Mouse (Mus musculus) embryo, embryonic 10.5 days (tissue): ENCODE measurements at regions not wholly inside any gene's neighbourhood (a gene's known extent, or its start where the extent isn't known, plus 50 kb on each side); places are given as distances from the start of the nearest gene placed in this dataset.

Experiments
- DNase-seq: peaks from one replicate; pipeline ENCODE4 v3.0.0-alpha.2; 2015; ENCODE audit warnings: low spot score

DNA sequence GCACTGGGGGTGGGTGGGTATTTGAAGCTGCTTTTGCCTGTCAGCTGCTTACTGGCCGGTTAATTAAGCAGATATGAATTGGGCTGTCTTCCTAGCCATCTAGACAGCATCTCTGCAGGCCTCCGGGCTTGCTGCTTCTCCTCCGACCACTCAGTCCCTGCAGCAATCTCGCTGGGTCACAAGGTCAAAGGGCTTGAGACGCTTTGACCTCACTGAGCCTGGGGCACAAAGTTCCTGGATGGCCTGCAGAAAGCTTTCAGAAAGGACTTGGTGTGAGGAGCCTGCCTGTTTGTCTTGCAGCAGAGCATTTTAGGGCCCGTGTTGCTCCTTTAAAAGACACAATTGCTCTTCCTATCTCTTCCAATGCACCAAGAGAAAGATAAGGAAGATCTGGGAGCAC, 83.7 kb upstream of the Ppp2r5a start:
- no peak for DNase-seq

DNA sequence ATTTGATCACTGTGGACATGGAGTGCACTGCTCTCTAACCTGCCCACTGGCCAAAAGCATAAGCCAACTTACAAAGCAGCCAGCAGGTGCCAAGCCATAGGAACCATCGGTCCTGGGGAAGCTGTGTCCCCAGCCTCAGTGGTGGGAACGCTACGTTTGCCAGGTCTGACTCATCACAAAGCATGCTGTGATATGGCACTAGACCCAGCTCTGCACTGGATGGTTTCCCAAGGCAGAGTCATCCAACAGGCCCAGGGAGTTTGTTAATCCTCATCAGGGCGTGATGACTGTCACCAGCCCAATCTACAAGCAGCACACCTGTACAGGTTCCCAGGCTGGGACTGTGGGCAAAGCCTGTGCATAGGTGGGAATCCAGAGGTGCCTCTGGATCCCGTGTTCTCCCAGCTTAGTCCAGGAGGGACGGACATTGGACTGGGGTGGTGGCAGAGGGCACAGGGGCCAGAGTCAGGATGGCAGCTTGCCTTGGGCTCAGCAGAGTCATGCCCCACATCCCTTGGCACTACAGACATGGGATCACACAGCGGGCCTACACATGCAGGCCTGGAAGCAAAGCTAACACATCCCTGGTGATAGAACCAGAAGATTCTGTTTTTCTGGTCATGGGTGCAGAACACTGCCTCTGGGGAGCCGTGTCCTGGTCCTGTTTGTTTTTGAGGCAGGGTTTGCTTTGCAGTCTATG, 81.8 kb upstream of the Ppp2r5a start:
- DNase-seq, result no peak

DNA sequence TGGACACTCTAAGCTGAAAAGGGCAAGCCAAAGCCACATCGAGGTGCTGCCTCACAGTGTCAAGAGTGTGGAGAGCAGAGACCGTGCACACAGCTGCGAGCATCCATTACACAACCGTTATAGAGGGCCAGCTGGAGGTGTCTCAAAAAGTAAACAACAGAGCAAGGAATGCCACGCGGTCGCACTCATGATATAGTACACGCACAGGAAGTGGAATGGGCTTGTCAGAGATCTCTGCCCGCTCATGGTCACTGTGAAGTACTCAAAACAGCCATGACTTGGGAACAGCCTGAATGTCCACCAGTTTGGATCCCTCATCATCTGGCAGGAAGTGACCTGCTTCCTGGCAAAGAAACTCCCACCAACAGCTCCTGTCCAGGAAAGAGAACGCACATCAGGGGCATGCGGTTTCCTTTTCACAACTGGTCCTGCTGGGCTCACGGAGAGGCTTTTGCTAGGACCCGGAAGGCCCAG, 76.9 kb upstream of the Ppp2r5a start:
- DNase-seq, result no peak

DNA sequence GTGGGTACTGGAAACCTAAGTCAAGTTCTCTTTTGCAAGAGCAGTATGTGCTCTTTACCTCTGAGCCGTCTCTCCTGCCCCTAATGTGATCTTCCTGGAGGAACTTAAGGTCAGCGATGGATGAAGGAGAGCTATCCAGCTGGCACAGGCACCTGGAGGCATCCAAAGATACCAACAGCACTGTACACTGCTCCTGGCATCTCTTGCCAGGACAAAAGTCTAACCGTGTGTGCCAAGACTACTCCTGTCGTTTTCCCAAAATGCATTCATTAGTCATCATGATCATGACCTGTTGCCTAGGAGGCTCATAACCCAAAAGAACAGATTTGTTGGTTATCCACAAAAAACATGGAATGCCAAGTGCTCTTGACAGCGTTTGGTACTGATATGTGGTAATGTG, 69.5 kb upstream of the Ppp2r5a start:
- no peak for DNase-seq

DNA sequence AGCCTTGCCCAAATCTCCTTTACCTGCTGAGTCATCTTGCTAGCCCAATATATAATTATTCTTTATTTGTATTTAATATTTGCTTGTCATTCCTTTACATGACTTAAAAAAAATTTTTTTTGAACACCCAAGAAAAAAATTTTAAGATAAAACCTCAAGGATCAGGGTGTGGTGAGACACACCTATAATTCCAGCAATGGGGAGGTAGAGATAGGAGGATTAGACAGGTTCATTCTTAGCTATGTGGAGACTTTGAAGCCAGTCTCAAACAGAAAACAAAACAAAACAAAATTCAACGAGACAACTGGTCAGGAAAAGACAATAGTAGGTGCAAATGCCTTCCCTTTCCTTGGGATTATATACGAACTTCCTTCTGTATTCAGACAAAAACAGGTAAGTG, 68.4 kb upstream of the Ppp2r5a start:
- no peak for DNase-seq

DNA sequence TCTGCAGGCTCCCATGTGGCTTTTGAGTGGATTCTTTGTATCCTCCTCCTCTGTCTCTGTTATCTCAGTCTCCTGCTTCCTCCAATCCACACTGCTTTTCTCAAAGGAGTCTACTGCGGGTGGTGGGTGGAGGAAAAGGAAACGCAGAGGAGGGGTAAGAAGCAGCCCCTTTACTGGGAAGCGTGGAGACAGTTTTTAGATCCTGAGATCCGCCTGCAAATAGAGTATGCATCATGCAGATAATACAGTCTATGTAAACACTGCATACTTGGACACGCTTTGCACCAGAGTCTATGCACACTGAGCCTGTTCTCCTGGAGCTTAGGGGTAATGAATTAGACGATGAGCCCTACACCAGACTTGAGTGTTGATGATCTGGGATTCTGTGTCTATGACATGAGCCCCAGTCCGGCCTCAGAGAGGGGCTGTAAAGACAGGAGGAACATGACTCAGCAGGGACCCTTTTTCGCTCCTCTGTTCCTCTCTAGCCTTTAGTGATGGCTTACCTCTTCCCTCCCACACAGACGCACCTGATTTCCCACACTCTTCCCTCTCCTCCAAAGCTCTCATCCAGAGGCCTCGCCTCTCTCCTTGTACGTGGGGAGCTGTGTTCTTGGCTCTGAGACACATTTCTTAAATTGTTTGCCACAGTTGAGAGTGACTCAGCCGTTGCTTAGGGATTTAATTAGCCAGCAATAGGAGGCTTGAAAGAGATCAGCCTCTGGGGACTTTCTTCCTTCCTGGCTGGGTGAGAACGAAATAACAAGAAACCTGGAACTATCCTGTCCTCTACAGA, 67.3 kb upstream of the Ppp2r5a start:
- no peak for DNase-seq

DNA sequence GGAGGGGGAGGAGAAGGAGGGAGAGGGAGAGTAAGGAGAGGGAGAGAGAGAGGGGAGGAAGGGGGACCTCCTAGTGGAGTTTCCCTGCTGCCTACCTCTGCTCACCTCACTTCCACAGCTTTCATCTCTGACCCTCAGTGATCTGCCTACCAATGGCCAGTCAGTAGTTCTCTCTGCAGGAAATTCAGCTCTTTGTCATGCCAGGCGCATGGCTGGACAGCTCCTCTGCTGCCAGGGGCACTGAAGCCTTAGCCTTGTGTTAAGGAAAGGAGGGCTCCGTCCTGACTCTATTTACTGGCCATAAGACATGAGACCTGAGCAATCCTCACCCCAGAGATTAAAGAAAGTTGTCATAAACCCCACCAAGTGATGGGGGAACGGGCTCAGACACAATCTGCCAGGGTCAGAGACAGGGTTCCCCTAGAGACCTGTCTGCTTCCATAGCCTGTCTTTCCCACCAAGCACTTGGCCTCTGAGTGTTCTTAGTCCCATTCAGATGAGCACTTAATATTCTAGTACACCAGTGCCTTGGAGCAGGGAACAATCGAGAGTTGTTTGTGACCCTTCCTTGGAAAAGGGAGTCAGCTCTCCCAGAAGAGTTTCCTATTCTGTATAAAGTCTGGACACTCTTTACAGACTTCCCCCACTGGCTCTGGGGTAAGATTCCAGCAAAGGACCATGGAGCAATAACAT, 65.9 kb upstream of the Ppp2r5a start:
- DNase-seq, result no peak

DNA sequence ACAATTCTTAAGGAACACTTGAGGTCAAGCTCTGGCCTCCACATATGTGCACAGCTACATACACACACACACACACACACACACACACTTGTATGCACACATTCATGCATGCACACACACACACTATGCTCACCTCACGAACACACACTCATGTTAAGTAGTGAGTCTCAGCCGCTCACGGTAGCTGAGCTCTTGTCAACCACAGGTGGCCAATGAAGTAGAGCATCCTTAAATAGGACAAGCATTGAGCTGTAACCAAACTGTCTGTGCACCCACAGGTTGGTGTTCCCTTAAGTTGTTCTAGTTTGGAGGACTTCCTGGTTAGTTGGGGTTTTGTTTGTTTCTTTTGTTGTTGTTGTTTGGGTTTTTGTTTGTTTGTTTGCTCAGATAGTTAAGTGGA, 63.2 kb upstream of the Ppp2r5a start:
- DNase-seq, result no peak

DNA sequence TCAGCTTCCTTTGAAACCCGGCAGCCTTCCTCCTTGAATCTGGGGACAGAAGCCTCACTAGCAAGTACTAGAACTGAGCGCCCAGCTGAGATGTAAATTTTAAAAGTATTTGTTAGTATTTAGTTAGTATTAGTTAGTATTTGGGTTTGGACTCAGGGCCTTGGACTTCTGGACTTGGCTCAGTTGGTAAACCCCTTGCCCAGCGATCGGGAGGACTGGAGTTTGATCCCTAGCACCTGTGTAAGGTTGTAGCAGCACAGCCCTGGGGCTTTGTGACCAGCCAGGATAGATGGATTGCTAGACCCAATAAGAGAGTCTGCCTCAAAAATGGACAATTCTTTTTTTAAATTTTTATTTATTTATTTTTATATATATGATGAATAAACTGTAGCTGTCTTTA, 62.7 kb upstream of the Ppp2r5a start:
- DNase-seq, result no peak

DNA sequence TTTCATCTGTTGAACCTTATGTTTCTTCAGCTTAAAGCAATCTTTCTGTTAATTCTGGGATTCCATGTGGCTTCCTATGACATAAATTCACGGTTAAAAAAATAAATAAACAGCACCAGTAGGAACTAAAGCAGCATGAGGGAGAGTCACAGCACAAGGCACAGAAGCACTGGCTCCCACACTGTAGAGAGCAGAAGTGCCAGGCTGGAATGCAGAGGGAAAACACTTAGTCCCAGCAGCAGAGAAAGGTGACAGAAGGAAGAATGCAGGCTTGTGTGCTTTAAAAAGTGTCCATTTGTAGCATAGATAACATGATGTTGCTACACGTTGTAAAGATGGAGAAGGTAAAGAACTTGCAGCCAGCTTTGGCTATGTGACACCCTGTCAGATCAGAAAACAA, 62.1 kb upstream of the Ppp2r5a start:
- DNase-seq, result no peak

DNA sequence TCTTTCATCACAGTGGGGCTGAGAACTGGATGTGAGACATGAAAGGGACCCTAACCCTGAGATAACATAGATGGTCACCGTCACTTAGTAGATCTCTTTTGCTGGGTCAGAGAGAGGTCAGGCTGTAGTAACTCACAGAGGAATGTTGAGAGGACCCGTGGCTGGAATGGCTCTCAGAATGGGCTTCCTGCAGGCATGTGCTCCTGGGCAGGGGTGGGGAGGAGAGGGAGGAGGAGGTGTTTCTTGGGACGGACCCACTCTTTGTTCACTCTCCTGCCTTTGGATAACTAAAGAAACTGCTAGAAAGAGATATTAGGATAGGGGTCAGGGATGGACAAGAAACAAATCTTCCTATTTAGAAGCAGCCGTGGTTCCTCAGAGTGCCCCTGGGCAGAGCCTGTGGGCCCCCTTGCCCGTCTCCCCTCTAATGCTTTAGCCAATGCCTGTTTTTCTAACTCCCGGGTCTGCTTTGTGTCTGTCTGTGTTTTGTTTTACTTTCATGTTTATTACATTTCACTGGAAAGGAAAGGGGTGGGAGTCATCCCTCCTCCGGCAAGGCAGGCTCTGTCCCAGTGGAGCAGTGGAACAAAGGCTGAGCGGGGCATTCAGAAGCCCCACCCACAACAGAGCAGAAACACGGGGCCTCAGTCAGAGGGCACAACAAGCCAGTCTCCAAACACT, 58.9 kb upstream of the Ppp2r5a start:
- peak; percentile 69 for DNase-seq

DNA sequence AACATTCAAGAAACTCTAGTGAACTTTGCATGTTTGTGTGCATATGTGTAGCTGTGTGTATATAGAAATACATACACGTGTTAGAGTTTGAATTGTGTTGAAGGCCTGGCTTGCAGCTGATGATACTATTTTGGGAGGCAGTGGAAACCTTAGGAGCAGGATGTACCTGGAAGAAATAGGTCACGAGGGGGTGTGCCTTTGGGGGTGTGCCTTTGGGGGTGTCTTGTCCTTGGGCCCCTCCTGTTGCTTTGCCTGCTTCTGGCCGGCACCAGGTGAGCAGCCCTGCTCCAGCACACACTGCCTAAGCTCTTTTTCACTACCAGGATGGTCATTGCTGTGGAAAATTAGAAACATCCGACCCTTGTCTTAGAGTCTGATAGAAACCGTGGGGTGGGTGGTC, 56.0 kb upstream of the Ppp2r5a start:
- no peak for DNase-seq

DNA sequence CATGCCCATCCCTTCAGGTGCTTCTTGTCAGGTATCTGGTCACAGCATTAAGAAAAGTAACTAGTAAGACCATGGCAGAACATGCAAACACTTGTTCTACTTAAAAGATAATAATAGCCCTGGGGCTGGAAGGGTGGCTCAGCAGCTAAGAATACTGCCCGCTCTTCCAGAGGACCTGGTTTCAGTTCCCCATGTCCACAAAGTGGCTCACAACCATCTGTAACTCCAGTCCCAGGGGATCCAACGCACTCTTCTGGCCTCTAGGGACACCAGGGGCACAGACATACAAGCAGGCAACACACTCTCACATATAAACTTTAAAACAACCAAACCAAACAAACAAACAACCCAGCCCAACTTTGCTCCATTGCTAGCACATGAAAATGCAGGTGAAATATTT, 55.2 kb upstream of the Ppp2r5a start:
- DNase-seq, result no peak

DNA sequence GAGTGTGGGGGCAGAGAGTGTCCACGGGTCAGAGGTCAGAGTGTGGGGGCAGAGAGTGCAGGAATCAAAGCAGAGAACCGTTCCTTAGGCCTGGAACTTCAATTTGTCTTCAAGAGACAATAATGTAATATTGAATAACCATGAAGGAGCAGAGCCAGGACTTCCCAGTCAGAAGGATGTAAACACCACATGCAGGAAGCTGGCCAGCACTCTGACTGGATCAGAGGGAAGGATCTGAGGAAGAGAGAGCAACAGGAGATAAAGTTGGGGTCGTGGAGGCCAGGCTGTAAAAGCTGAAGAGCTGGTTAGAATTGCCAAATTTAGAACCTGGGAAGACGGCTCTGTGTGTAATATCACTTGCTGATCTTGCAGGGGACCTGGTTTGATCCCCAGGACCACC, 54.0 kb upstream of the Ppp2r5a start:
- DNase-seq, result no peak

DNA sequence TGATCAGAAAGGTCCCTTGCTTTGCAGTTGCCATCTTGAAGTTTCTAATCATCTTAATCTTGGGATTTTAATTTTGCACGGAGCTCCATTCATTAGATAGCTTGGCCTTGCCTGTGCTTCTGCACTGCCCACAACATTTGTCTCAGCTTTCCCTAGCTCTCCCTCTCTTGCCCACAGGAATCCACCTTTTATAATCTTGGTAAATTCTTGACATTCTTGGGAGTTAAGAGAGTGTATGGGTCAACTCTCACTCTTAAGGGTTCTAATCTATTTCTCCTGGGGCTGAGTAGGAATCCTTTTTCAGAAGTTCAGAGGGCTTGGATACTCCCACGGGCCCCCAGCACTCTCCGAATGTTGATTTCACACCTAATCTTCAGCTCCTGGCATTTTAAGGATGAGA, 51.5 kb upstream of the Ppp2r5a start:
- DNase-seq, result no peak

DNA sequence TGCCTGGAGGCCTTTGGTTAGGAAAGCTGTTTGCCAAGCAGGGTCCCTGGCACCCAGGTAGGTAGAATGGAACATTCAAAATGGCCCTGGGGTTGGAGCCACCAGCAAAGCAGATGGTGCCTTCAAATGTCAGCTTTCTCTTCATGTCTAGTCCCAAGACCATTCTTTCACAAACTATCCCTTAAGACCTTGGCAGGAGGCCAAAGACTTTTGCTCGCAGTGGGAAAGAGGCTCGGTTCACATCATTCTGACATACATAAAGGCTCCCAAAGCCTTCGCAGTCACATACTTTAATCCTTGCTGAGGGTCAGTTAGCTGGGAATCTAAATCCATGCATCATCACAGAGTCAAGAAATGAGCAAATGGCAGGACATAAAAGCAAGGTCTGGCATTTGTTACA, 50.5 kb upstream of the Ppp2r5a start:
- no peak for DNase-seq
